Mouse (Mus musculus) kidney, embryonic 15.5 days (tissue): ENCODE results near the gene Clcnkb. TPM values are rescaled to one million over a fixed set of nuclear protein-coding genes. Genes with fewer than 3 reads are reported as not detected.

ENCODE experiments used
- ATAC-seq: fragments of 200-750 bp; cut with Nextera tagmentation; replicated peaks from 2 replicates; pipeline ENCODE4 v1.8.0; 2017; ENCODE audit warnings: moderate TSS enrichment; ENCODE audit not compliant: low FRiP score
- H3K27ac ChIP-seq: fragments of 300-500 bp; sonication (generic); 2 replicates; pipeline ENCODE4 v1.5.1; 2015; ENCODE audit warnings: mild to moderate bottlenecking, inconsistent platforms
- H3K27me3 ChIP-seq: fragments of 300-500 bp; sonication (generic); 2 replicates; pipeline ENCODE4 v1.6.1; 2015; ENCODE audit warnings: inconsistent platforms
- H3K36me3 ChIP-seq: fragments of 300-500 bp; sonication (generic); 2 replicates; pipeline ENCODE4 v1.6.1; 2015; ENCODE audit warnings: inconsistent platforms
- H3K4me1 ChIP-seq: fragments of 300-500 bp; sonication (generic); 2 replicates; pipeline ENCODE4 v1.6.1; 2015; ENCODE audit warnings: inconsistent platforms
- H3K4me2 ChIP-seq: fragments of 300-500 bp; sonication (generic); 2 replicates; pipeline ENCODE4 v1.6.1; 2015; ENCODE audit warnings: moderate library complexity, mild to moderate bottlenecking, inconsistent platforms
- H3K4me3 ChIP-seq: fragments of 300-500 bp; sonication (generic); replicated peaks from 2 replicates; pipeline ENCODE4 v1.5.1; 2015; ENCODE audit warnings: mild to moderate bottlenecking, inconsistent platforms
- H3K9ac ChIP-seq: fragments of 300-500 bp; sonication (generic); 2 replicates; pipeline ENCODE4 v1.6.1; 2015; ENCODE audit warnings: mild to moderate bottlenecking, inconsistent platforms
- H3K9me3 ChIP-seq: fragments of 300-500 bp; sonication (generic); replicated peaks from 2 replicates; pipeline ENCODE4 v1.6.1; 2016; ENCODE audit warnings: inconsistent platforms
- WGBS: fragments of 180-500 bp; shearing (Covaris S2); methylation state at CpG from one replicate; pipeline ENCODE4 v1.1.7; 2015; ENCODE audit warnings: mixed read lengths; 5-methylcytosine and 5-hydroxymethylcytosine counted together
- polyA plus RNA-seq: library from polyadenylated mRNA; unstranded; fragments of >200 nt; fragmentation: Nextera tagmentation; extraction: Ambion mirVana; gene quantifications from 2 replicates; pipeline ENCODE4 v1.2.1, GENCODE M21; 2015

Gene Clcnkb
- 19.5 and 19.8 TPM in 2 replicates for polyA plus RNA-seq

DNA sequence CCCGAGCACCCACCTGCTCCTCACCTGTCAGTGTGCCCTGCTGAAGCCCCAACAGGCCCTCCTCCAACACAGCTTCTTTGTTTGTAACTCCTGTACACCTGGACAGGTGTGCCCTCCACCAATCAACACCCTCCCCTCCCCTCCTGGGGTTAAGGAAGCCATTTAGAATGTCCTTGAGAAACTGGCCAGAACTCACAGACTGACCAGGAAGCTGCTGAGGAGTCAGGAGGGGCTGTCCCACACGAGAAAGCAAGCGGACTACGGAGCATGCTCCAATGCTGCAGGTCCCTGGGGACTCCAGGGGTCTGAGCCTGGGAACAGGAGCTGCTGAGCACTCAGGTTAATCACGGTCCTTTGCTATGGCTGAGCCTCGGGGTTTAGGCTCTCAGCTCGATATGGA is at the start of gene Clcnkb:
TSS of gene Clcnkb (minus strand) at position 91 of the 400 bp plus-strand sequence.
- WGBS = 63% methylated on average over 7 of the region's 7 CpGs
- no peaks in the 10 kb centered on the region for H3K9me3 ChIP-seq
- H3K4me2 ChIP-seq = no peak within 1 kb of the TSS
- no peak within 1 kb of the TSS for H3K9ac ChIP-seq
- no peaks in the 10 kb centered on the region for H3K36me3 ChIP-seq
- no peak for ATAC-seq
- H3K4me1 ChIP-seq = peaks cover 20% of the 10 kb centered on the region
- H3K4me3 ChIP-seq = no peak within 1 kb of the TSS
- peaks cover 4% of the 10 kb centered on the region; the same call in 1 of the 2 replicates for H3K27me3 ChIP-seq
- H3K27ac ChIP-seq = peak within 1 kb of the TSS; percentile 45; the same call in 1 of the 2 replicates

GRCm38 (mm10) chr4:141464722-141465121 is 48.9 kb upstream of the Clcnkb start:
- H3K27ac ChIP-seq = no peak overlapping the region
- ATAC-seq = no peak

GRCm38 (mm10) chr4:141463472-141463871 is 47.7 kb upstream of the Clcnkb start:
- no peak overlapping the region for H3K4me3 ChIP-seq
- 77% methylated on average over 14 of the region's 14 CpGs for WGBS
- no peak overlapping the region for H3K4me2 ChIP-seq
- H3K4me1 ChIP-seq = peaks cover 8% of the 10 kb centered on the region
- no peak overlapping the region for H3K9ac ChIP-seq
- no peak overlapping the region for H3K27ac ChIP-seq
- no peak for ATAC-seq
- H3K36me3 ChIP-seq = peaks cover 81% of the 10 kb centered on the region
- H3K27me3 ChIP-seq = no peaks in the 10 kb centered on the region
- H3K9me3 ChIP-seq = no peaks in the 10 kb centered on the region

More at GRCm38 (mm10) chr4:141464722-141465121, 48.9 kb upstream of the Clcnkb start:
- Histone ChIP-seq H3K9ac (no peak overlapping the region), H3K4me3 (no peak overlapping the region), H3K9me3 (no peaks in the 10 kb centered on the region), H3K27me3 (no peaks in the 10 kb centered on the region), H3K36me3 (peaks cover 90% of the 10 kb centered on the region), H3K4me2 (no peak overlapping the region), H3K4me1 (peaks cover 3% of the 10 kb centered on the region; the same call in 1 of the 2 replicates)
- WGBS = 78% methylated on average over 16 of the region's 16 CpGs

DNA sequence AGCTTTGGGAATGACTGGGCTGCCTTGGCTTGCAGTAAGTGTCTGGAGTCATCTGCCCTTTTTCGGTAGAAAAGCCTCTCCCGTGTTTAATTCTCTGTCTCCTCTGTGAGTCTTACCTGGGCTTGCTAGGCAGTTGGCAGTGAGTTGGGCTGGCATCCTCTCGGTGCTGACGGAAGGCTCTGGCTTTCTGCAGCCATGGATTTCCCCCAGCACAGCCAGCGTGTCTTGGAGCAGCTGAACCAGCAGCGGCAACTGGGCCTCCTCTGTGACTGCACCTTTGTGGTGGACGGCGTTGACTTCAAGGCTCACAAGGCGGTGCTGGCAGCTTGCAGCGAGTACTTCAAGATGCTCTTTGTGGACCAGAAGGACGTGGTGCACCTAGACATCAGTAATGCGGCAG is 45.8 kb upstream of the Clcnkb start:
- Histone ChIP-seq H3K9ac (no peak overlapping the region), H3K36me3 (peaks cover 65% of the 10 kb centered on the region)

DNA sequence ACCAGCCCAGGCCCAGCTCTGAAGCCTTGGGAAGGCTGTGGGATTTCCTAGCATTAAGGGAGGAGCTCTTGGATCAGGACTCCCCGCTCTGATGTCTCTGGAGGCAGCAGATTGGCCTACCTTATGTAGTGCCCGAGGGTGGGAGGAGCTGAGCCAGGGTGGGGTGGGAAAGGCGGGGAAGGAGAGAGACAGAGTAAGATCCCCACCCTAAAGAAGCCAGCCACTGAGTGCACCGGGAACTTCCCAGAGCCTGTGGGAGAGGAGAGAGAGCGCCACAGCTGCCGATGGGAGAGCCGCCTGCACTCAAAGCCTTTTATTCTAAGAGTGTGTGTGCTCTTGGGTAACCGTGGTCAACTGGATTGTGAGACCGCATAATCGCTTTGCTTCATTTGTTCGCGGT is 45.3 kb upstream of the Clcnkb start:
- WGBS = 59% methylated on average over 12 of the region's 12 CpGs
- no peak for ATAC-seq

More for the DNA sequence above, 45.8 kb upstream of the Clcnkb start:
- no peak overlapping the region for H3K4me3 ChIP-seq
- H3K27ac ChIP-seq = no peak overlapping the region
- no peaks in the 10 kb centered on the region for H3K9me3 ChIP-seq
- peaks cover 18% of the 10 kb centered on the region for H3K4me1 ChIP-seq
- no peak overlapping the region for H3K4me2 ChIP-seq
- no peak for ATAC-seq
- H3K27me3 ChIP-seq = no peaks in the 10 kb centered on the region
- 92% methylated on average over 12 of the region's 12 CpGs for WGBS

DNA sequence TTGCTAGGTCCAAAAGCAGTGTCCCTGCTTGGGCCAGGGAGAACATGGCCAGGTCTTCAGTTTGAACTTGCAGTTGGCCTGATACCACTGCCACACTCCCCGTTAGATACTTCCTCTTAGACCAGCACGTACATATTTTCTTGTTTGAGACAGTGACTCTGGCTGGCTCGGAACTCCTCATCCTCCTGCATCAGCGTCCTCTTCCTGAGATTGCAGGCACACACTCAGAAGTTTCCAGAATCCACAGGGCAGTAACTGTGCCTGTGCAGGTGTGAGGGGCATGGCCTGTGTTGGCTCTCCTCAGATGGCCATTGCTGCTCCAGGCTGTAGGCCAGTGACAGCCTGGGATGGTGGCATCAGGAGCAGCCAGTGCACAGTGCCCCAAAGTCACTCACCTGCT is 44.7 kb upstream of the Clcnkb start:
- 83% methylated on average over 4 of the region's 4 CpGs for WGBS
- no peaks in the 10 kb centered on the region for H3K27me3 ChIP-seq
- H3K36me3 ChIP-seq = peaks cover 57% of the 10 kb centered on the region
- H3K27ac ChIP-seq = no peak overlapping the region
- no peaks in the 10 kb centered on the region for H3K9me3 ChIP-seq
- no peak overlapping the region for H3K4me3 ChIP-seq
- H3K4me1 ChIP-seq = peaks cover 22% of the 10 kb centered on the region
- no peak overlapping the region for H3K4me2 ChIP-seq
- no peak for ATAC-seq
- H3K9ac ChIP-seq = no peak overlapping the region

More for the DNA sequence above, 45.3 kb upstream of the Clcnkb start:
- Histone ChIP-seq H3K4me1 (peaks cover 18% of the 10 kb centered on the region), H3K27ac (no peak overlapping the region), H3K4me3 (no peak overlapping the region), H3K36me3 (peaks cover 63% of the 10 kb centered on the region), H3K27me3 (no peaks in the 10 kb centered on the region), H3K9ac (no peak overlapping the region), H3K9me3 (no peaks in the 10 kb centered on the region), H3K4me2 (no peak overlapping the region)

- WGBS = 91% methylated on average over 9 of the region's 9 CpGs
- Histone ChIP-seq H3K9me3 (no peaks in the 10 kb centered on the region), H3K36me3 (peaks cover 50% of the 10 kb centered on the region), H3K9ac (no peak overlapping the region), H3K27ac (no peak overlapping the region), H3K4me1 (peaks cover 29% of the 10 kb centered on the region), H3K4me2 (no peak overlapping the region), H3K4me3 (no peak overlapping the region), H3K27me3 (no peaks in the 10 kb centered on the region)
- no peak for ATAC-seq
Measured at GRCm38 (mm10) chr4:141459766-141460165, 44.0 kb upstream of the Clcnkb start.

GRCm38 (mm10) chr4:141458888-141459287 is 43.1 kb upstream of the Clcnkb start:
- H3K36me3 ChIP-seq = peaks cover 43% of the 10 kb centered on the region
- H3K4me3 ChIP-seq = no peak overlapping the region
- H3K4me2 ChIP-seq = no peak overlapping the region
- 69% methylated on average over 3 of the region's 3 CpGs for WGBS
- peak overlapping the region; percentile 76 for H3K27ac ChIP-seq
- H3K9ac ChIP-seq = no peak overlapping the region
- H3K9me3 ChIP-seq = no peaks in the 10 kb centered on the region
- peaks cover 30% of the 10 kb centered on the region for H3K4me1 ChIP-seq
- ATAC-seq = 0 out of 2 replicates have a peak, but pooled peaks have one; percentile 17
- no peaks in the 10 kb centered on the region for H3K27me3 ChIP-seq

GRCm38 (mm10) chr4:141458236-141458635 is 42.4 kb upstream of the Clcnkb start:
- Histone ChIP-seq H3K4me1 (peaks cover 31% of the 10 kb centered on the region), H3K27me3 (no peaks in the 10 kb centered on the region), H3K4me3 (no peak overlapping the region), H3K27ac (peak overlapping the region; percentile 76), H3K9me3 (no peaks in the 10 kb centered on the region), H3K4me2 (no peak overlapping the region), H3K9ac (no peak overlapping the region), H3K36me3 (peaks cover 42% of the 10 kb centered on the region)
- ATAC-seq = peak; percentile 84
- WGBS = 7% methylated on average over 7 of the region's 7 CpGs

GRCm38 (mm10) chr4:141456193-141456938 is 40.6 kb upstream of the Clcnkb start:
- 89% methylated on average over 14 of the region's 14 CpGs for WGBS
- H3K36me3 ChIP-seq = peaks cover 41% of the 10 kb centered on the region
- H3K9ac ChIP-seq = no peak overlapping the region
- no peak overlapping the region for H3K27ac ChIP-seq
- H3K27me3 ChIP-seq = no peaks in the 10 kb centered on the region
- no peaks in the 10 kb centered on the region for H3K9me3 ChIP-seq
- peaks cover 35% of the 10 kb centered on the region for H3K4me1 ChIP-seq
- ATAC-seq = no peak
- H3K4me3 ChIP-seq = no peak overlapping the region
- H3K4me2 ChIP-seq = no peak overlapping the region

GRCm38 (mm10) chr4:141455526-141455925 is 39.7 kb upstream of the Clcnkb start:
- no peak overlapping the region for H3K27ac ChIP-seq
- H3K9me3 ChIP-seq = no peaks in the 10 kb centered on the region
- no peak overlapping the region for H3K9ac ChIP-seq
- peaks cover 45% of the 10 kb centered on the region for H3K36me3 ChIP-seq
- ATAC-seq = no peak
- peaks cover 35% of the 10 kb centered on the region for H3K4me1 ChIP-seq
- H3K4me2 ChIP-seq = no peak overlapping the region
- 51% methylated on average over 4 of the region's 4 CpGs for WGBS
- H3K4me3 ChIP-seq = no peak overlapping the region
- H3K27me3 ChIP-seq = no peaks in the 10 kb centered on the region

- Histone ChIP-seq H3K9ac (no peak overlapping the region), H3K4me2 (no peak overlapping the region), H3K27me3 (no peaks in the 10 kb centered on the region), H3K36me3 (peaks cover 43% of the 10 kb centered on the region), H3K4me1 (peaks cover 35% of the 10 kb centered on the region), H3K27ac (no peak overlapping the region), H3K4me3 (no peak overlapping the region), H3K9me3 (no peaks in the 10 kb centered on the region)
- ATAC-seq = no peak
- WGBS = 77% methylated on average over 14 of the region's 14 CpGs
Measured at GRCm38 (mm10) chr4:141454581-141455350, 39.0 kb upstream of the Clcnkb start.
